Mouse (Mus musculus): ENCODE measurements around the gene Raf1.
A peak's percentile ranks its signal among the peaks of the same experiment; 100 is the strongest.
"Not testable (repeated sequence)": the region's sequence is repeated elsewhere in the genome, so short reads cannot be mapped to it uniquely, and the experiment has no call there.

Gene Raf1

DNA sequence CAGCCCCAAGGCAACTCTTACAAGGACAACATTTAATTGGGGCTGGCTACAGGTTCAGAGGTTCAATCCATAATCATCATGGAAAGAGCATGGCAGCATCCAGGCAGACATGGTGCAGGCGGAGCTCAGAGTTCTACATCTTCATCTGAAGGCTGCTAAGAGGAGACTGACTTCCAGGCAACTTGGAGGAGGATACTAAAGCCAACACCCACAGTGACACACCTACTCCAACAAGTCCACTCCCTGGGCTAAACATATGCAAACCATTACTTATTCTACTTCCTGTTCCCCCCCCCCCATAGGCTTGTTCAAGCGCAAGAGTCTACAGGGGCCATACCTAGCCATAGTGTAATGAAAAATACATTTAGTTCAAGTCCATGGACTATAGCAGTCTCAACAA, 7.8 kb upstream of the Raf1 start:
- no peak for DNase-seq (ENCODE audit: low spot score)

DNA sequence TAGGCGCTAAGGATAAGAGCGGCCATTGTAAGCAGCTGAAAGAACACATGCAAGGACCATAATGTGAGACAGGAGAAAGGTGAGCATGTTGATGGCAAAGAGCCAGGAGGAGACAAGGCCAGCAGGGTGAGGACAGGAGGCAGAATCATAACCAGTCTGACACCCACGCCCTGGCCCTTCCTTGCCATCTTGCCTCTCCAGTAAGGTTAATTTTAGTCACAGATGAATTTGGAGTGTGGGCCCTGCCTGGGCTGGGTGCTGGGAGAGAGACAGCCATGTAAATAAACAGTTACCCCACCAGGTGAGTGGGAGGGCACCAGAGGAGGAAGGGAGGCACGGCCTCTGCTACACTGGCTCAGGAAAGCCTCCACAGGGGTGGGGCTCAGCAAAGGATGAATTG, 4.6 kb upstream of the Raf1 start:
- DNase-seq (ENCODE audit: low spot score) = no peak

DNA sequence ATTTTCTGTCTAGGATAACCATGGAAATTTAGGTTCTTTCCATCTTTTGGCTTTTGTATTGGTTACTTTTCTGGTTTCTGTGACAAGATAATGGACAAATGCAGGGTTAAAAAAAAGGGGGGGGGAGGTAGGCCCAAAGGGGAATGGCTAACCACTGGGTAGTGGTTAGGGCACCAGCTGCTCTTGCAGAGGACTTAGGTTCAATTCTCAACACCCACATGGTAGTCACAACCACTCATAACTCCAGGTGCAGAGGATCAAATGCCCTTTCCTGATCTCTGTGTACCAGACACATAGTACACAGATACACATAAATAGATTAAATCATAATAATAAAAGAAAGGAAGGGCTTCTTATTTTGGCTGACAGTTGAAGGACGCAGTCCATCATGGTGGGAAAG, 1.6 kb upstream of the Raf1 start:
- DNase-seq (ENCODE audit: low spot score) = no peak

DNA sequence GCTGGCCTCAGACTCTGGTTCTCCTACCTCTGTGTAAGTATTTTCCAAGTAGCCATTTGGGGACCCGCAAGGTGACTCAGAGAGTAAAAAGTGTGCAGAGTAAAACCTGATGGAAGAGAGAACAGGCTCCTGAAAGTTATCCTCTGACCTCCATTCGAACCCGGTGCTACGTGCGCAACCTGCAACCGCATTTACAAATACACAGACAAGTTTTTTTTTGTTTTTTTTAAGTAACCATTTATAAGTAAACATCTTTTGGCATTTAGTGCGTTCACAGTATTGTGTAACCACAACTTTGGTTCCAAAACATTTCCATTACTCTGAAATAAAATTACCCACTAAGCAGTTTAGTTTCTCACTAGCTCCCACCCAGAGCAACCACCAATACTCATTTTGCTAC, 1.0 kb upstream of the Raf1 start:
- no peak for DNase-seq (ENCODE audit: low spot score)

DNA sequence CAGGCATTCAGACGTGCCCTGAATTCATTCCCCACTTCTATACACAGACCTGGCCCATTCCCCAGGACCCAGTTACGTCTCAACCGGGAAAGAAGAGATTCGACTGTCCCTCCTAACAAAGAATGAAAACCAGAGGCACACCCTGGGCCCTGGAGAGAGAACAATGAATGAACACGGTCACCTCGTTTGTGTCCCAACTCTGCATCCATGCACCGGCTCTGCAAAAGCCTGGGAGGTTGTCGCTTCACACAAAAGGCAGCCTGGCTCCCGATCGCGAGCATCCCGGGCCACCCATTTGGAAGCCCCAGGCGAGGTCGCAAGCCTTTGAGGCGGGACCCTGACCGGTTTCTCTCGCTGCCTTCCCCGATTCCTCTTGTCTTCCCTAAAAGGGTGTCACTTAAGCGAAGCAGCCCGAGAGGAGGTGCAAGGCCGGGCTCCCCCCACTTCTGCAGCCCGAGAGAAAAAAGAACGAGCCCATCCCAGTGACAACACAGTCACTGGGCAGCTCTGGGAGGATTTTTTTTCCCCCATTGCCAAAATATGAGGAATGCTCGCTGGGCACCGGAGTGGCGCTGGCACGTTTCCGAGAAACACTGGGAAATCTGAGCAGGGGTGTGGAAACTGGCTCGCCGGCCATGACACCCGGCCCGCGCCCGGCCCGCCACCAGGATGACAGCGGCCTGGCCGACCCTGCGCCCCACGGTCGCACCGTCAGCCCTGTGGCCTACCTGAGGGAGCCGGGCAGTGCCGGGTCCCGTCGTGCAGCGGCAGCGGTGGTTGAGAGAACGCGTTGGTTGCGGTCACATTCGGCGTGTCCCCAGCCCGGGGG, 713 bp downstream of the Raf1 start:
- DNase-seq (ENCODE audit: low spot score) = peak; percentile 49

DNA sequence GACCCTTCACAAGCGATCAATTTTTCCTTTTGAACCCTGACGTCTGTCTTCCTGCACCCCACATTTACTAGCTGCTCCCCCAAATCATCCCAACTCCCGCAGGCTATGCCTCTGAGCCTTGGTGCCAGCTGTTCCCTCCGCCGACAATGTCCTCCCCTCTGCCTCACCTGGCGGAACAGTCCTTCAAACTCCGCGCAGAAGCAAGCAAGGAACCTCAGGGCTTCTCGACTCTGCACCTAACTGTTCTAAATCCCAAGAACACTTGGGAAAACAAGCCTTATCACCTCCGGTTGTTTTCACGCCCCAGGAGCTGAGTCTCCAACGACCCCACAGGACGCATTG, 1.3 kb downstream of the Raf1 start:
- DNase-seq (ENCODE audit: low spot score) = no peak

DNA sequence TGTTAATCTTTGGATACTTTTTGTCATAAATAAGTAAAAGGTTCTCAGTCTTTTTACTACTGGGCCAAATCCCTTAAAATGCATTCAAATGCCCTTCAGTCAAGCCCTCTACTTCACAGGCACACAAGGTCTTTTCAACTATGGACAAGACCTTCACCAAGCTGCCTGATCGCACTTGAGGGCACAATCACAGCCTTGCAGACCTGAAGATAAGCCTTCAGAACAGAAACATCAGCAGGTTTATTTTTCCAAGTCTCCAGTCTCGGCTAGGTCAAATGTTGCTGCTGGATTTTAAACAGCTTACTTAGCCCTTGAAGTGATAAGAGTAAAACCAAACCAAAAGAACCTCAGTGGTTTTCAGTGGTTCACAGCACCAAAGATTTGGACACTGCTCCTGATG, 2.1 kb downstream of the Raf1 start:
- DNase-seq (ENCODE audit: low spot score) = no peak

DNA sequence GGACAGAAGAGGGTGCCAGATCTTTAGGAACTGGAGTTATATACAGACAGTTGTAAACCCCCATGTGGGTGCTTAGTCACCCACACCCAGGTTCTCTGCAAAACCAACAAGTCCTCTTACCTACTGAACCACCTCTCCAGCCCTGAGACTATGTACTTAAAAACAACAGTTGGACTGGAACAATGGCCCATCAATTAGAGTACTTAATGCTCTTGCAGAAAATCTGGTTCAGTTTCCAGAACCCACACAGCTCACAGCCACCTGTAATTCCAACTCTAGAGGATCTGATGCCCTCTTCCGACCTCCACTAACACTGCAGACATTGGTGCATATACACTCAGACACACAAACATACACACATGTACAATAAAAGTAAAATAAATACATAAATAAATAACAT, 3.7 kb downstream of the Raf1 start:
- DNase-seq (ENCODE audit: low spot score) = no peak

DNA sequence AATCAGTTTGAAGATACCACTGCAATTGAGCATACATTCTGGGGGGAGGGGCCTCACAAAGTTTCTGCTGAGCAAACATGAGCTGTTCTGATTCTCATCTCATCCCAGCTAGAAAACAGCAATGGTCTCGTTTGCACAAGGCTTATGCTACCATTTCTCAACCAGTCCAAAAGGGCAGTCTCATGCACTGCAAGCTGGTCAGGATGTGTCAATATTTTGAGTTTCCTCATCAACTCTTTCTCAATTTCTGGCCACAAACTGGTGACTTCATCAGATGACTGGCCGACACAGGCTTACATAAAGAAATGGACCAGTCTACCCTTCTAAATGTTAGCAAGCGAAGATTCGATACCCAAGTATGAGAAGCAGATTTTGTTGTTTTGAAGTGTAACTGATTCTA, 9.8 kb downstream of the Raf1 start:
- no peak for DNase-seq (ENCODE audit: low spot score)

DNA sequence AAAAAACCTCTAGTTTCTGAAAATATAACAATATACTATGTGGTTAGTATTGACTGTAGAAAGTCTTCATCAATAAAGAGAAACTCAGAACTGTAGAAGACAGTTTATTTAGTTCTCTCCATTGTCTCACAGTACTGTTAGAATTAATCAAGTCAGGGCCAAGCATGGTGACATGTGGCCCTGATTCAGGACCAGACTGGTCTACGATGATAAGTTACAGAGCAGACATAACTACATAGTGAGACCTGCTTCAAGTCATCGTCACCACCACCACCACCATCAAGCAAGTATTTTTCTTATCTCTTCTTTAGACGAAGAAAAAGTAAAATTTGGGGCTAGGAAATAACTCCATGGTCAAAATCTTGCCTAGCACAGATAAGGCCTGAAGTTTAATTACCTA, 12.2 kb downstream of the Raf1 start:
- DNase-seq (ENCODE audit: low spot score) = no peak

DNA sequence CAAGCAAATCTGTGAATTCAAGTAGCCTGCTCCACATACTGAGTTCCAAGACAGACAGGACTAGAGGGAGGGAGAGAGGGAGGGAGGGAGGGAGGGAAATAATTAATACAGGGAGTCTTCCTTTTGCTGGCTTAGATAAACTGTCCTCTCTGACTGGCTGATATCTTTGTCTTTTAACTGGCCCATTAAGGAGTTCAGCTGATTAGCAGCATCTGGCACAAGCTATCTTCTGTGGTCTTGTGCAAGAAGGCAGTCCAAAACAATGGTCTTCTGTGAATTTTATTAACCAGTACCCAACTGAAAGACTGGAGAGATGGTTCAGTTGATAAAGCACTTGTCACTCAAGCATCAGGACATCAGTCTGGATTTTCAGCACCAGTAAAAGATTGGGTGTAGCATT, 17.6 kb downstream of the Raf1 start:
- DNase-seq (ENCODE audit: low spot score) = no peak

DNA sequence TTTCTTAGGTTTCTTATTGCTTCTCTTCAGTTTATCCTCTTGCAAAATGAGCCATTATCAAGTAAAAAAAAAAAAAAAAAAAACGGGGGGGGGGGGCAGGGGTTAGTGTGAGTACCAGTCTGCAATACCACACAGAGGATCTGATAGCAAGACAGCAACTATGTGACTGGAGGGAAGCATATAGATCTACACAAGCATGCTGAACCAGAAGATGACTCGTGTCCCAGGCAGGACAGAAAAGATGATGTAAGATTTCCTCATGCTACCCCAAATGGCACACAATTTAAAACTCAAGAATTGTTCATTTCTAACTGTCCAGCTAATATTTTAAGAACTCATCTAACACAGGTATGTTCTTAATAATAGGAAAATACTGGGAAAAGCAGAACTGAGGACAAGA, 22.5 kb downstream of the Raf1 start:
- no peak for DNase-seq (ENCODE audit: low spot score)

DNA sequence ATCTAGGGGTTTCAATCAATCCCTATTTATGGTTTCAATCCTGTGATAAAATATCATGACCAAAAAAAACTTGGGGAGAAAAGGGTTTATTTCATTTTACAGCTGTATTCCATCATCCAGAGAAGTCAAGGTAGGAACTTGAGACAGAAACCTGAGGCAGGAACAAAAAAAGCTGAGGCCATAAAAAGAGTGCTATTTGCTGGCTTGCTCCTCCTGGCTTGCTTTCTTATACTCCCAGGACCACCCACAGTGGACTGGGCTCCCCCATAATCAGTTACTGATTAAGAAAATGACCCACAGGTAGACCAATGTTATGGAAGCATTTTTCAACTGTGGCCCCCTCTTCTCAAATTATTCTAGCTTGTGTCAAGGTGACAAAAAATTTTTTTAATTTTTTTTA, 24.7 kb downstream of the Raf1 start:
- no peak for DNase-seq (ENCODE audit: low spot score)

DNA sequence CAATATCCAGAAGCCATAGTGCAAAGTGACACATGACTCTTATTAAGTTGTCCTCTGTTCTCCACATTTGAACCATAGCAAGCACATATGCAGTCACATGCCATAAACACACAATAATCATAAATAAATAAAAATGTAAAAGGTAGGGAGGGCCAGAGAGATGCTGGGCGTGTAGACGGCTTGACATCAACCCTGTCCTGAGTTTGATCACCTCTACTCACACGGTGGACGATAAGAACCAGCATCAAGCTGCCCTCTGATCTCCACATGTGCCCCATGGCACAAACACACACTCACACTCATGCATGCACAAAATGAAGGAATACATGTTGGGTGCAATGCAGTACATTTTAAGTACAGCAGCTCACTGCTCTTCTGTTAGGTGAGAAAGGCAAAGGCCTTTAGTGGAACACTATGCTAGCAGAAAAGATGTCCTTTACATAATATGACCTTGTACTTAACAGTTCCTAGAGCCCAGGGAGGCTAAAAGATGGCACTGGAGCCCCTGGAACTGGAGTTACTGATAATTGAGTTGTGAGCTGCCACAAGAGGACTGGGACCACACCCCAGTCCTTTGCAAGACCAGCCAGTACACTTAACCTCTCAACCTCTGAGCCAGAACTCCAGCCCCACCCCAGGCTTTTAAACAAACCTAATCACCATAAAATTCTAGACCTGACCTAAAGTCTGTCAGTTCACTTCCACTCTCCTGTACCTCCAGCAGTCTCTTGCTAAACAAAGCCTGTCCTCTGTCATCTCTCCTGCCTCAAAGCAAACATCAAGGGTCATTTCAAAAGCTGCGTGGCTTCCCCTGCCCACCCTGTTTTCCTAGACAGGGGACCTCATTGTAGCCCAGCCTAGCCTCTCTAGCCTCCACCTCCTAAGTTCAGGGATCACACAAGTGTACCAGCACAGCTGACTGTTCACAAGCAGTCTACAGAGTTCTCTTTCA, 25.7 kb downstream of the Raf1 start:
- peak; percentile 11 for DNase-seq (ENCODE audit: low spot score)

DNA sequence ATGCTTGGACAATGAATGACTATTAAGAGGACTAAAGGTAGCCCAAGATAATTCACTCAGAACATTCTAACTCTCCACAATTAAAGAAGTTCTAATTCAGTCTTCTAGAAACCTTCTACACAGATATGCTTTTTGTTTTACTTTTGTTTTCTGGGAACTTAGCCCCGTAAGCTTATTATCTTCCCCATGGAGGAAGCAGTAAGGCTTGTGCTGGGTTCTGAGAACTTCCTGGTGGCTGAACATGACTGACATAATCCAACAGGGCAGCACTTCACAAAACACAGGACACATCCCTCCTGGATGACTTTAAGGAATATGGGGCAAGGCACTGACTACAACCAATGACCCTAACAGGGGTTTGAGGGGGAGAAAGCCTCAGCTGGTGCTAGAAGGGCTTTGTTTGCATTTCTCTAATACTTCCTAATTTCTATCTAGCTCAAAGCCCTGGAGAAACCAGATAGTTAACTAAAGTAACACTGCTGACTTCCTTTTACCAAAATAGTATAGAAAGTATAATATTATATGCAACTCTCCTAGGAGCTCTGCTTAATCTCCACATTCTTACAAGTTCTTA, 26.6 kb downstream of the Raf1 start:
- no peak for DNase-seq (ENCODE audit: low spot score)

DNA sequence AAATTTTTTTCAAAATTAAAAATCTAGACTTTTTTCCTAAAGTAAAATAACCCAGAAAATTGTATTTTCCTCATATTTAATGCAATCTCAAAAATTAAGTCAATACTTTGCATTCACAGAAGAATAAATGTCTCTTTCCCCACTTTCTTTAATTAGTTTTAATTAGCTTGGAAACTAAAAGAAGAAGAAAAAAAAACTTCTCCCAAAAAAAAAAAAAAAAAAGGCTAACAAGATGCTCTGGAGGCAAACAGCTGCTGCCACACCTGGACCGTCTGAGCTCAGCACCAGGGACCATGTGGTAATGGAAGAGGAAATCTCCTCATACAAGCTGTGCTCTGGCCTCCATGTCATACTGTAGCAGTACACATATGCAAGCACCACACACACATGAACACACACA, 33.1 kb downstream of the Raf1 start:
- DNase-seq (ENCODE audit: low spot score) = no peak

DNA sequence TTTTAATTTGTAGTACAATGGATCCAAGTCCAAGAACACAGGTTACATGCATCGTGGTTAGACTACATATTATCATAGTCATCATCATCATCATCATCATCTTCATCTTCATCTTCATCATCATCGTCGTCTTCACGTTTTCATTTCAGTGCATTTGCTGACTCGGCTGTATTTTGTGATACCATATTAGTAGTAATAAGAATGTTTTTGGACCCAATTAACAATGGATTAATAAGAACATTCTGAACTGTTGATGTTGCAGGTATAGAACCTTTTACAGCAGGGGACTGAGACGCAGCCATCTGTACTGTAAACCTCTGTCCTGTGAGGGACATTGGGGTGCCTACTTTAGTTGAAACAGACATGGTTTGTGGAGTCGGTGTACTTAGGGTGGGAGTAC, 38.2 kb downstream of the Raf1 start:
- DNase-seq (ENCODE audit: low spot score) = not testable (repeated sequence)

DNA sequence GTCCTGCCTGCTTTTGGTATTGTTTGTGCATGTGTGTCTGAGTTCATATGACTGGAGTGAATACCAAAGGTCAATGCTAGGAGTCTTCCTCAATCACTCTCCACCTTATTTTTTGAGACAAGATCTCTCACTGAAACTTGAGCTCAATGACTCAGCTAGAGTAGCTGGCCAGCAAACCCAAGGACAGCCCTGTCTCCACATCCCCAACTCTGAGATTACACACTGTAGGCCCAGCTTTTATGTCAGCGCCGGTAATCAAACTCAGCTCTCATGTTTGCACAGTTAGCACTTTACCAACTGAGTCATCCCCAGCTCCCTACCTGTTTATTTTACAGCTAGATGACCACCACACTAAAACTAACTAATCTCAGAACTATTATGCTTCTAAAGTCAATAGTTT, 42.4 kb downstream of the Raf1 start:
- DNase-seq (ENCODE audit: low spot score) = no peak

DNA sequence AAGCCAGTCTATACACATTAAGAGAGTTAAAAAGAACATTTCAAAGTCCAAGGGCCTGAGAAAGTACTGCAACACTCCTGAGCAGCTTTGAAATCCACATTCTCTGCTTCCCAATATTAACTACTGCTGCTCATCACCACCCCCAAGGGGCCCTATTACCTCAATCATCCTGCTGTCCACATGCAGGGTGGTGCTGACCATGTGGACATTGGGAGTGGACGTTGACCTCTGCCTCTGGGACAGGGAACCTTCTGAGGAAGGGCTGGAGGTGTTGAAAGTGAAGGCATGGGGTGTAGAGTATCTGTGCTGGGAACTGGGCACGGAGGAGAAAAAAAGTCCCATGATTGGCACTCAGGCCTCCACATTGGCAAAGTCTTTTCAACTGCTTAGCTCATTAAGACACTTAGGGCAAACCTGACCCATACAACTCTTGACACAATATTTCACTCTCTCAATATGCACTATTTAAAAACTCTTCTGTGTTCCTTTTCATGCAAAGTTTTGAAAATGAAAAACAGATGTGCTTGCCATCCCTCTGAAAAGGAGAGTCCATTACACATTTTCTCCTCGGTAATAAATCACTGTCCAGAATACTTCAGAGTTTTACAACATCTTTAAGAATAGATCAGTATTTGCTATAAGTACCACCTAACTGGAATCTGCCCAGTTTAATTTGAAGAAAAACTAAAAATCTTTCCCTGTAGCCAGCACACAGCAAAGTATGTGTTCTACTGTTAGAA, 45.2 kb downstream of the Raf1 start:
- DNase-seq (ENCODE audit: low spot score) = no peak

DNA sequence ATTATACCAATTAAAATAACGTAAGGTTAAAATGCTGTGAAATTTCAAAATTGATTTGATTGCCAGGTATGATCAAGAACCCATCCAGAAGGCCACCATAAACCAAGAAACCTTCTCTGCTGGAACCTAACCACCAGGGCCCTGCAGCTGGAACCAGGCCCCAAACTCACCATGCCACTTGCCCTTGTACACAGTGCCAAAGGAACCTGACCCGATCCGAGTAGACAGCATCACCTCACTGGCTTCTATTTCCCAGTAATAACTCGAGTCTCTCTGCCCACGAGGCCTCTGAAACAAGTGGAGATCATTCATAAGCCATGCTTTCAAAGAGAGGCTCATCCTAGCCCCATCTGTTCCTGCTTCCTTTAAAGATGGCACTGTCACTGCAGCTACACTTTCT, 50.3 kb downstream of the Raf1 start:
- DNase-seq (ENCODE audit: low spot score) = no peak

DNA sequence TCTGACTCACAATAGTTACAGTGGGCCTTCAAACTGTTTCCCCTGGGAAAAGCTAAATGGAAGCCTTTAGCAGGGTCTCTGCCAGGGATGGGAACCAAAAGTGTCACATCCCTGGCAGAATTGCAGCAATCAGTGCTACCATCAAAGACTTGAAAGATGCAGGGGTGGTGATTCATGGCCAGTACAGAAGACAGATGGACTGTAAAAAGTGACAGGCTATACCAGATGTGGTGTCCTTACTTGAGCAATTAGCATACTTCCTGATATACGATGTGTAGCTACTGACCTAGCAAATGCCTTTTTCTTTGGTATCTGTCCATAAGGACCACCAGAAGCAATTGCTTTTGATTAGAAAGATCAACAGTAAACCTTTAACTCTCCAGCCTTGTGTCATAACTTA, 55.5 kb downstream of the Raf1 start:
- DNase-seq (ENCODE audit: low spot score) = no peak

DNA sequence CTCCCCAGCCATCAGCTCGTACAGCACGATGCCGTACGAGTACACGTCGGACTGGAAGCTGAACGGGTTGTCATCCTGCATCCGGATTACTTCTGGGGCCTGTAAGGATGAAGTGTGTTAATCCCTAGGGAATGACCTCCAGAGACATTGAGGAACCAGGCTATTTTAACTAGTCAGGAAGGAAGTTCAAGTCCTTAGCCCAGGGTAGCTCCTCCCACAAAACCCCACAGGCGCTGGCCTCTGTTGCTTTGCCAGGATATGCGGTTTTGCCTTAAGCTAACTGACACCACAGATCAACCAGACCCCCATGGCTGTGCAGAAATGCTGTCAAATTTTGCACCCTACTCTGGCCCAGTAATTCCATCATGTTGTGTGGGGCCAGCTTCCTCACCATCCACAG, 56.6 kb downstream of the Raf1 start:
- DNase-seq (ENCODE audit: low spot score) = no peak

All from spleen, adult 12 weeks (tissue).